Mouse (Mus musculus) CD4-positive naive resting alpha-beta T cell, adult 76 days (primary cell): ENCODE data around the gene Cdk2ap1. TPM values are rescaled to one million over a fixed set of nuclear protein-coding genes. Genes with fewer than 3 reads are reported as not detected.

ENCODE experiments used
- total RNA-seq: library from RNA; stranded (reverse); gene quantifications from one replicate; pipeline ENCODE4 v1.2.4, GENCODE M21; 2023

Cdk2ap1 gene
- 72.7 TPM for total RNA-seq

GRCm38 (mm10) chr5:124362982-124363381, at the start of gene Cdk2ap1:
Gene Cdk2ap1, minus strand, starts transcription at chr5:124363082.

GRCm38 (mm10) chr5:124327510-124328364, 35.1 kb downstream of the Cdk2ap1 start, which contains the start of the genes Mphosph9 and 2810006K23Rik:
Gene Mphosph9, minus strand, starts transcription at chr5:124327972.
Gene 2810006K23Rik, plus strand, starts transcription at chr5:124328089.

Other genes starting within 250 kb of the Cdk2ap1 start
- 35.2 TPM for gene Arl6ip4, start 247.0 kb downstream of the Cdk2ap1 start, total RNA-seq
- gene Pitpnm2, start 113.3 kb downstream of the Cdk2ap1 start, total RNA-seq, result 89.3 TPM
- gene Mphosph9, start 35.1 kb downstream of the Cdk2ap1 start, total RNA-seq, result 42.6 TPM
- gene 2810006K23Rik, start 35.0 kb downstream of the Cdk2ap1 start, total RNA-seq, result 3.6 TPM
- 148 TPM for gene Sbno1, start 62.9 kb upstream of the Cdk2ap1 start, total RNA-seq
- gene Kmt5a, start 76.8 kb upstream of the Cdk2ap1 start, total RNA-seq, result 46.7 TPM
- 30.9 TPM for gene Rilpl2, start 115.3 kb upstream of the Cdk2ap1 start, total RNA-seq
- gene Snrnp35, start 120.1 kb upstream of the Cdk2ap1 start, total RNA-seq, result 7.9 TPM
- 2.2 TPM for gene Rilpl1, start 168.3 kb upstream of the Cdk2ap1 start, total RNA-seq
- 154 TPM for gene Tmed2, start 177.6 kb upstream of the Cdk2ap1 start, total RNA-seq
- gene Ddx55, start 189.8 kb upstream of the Cdk2ap1 start, total RNA-seq, result 35.4 TPM
- 30.8 TPM for gene Eif2b1, start 216.0 kb upstream of the Cdk2ap1 start, total RNA-seq
- gene Gtf2h3, start 216.1 kb upstream of the Cdk2ap1 start, total RNA-seq, result 23.1 TPM